Mouse (Mus musculus): Measurements from ENCODE around the gene Apbb2. TPM values are rescaled to one million over a fixed set of nuclear protein-coding genes. Genes with fewer than 3 reads are reported as not detected.

Gene Apbb2
- polyA plus RNA-seq, 1 experiment from 2014 or later: 37.3 TPM

GRCm38 (mm10) chr5:66363274-66364261, 255.0 kb downstream of the Apbb2 start:
- Histone ChIP-seq H3K4me1 (peaks cover 23% of the 10 kb centered on the region), H3K36me3 (peaks cover 8% of the 10 kb centered on the region), H3K4me3 (no peak overlapping the region), H3K27me3 (ENCODE audit: low read depth, poor library complexity, severe bottlenecking) (no peaks in the 10 kb centered on the region), H3K9me3 (replicated peaks) (no peaks in the 10 kb centered on the region), H3K27ac (no peak overlapping the region)
- DNase-seq (ENCODE audit: low spot score): no peak
- WGBS: 82% methylated on average over 18 of the region's 18 CpGs

- Histone ChIP-seq H3K4me3 (no peak overlapping the region), H3K36me3 (peaks cover 9% of the 10 kb centered on the region), H3K9me3 (replicated peaks) (no peaks in the 10 kb centered on the region), H3K4me1 (peaks cover 9% of the 10 kb centered on the region; the same call in 1 of the 2 replicates), H3K27ac (no peak overlapping the region), H3K27me3 (ENCODE audit: low read depth, poor library complexity, severe bottlenecking) (no peaks in the 10 kb centered on the region)
- WGBS: 87% methylated on average over 9 of the region's 9 CpGs
- no peak for DNase-seq (ENCODE audit: low spot score)
Observed at GRCm38 (mm10) chr5:66360739-66361138, 257.8 kb downstream of the Apbb2 start.

DNA sequence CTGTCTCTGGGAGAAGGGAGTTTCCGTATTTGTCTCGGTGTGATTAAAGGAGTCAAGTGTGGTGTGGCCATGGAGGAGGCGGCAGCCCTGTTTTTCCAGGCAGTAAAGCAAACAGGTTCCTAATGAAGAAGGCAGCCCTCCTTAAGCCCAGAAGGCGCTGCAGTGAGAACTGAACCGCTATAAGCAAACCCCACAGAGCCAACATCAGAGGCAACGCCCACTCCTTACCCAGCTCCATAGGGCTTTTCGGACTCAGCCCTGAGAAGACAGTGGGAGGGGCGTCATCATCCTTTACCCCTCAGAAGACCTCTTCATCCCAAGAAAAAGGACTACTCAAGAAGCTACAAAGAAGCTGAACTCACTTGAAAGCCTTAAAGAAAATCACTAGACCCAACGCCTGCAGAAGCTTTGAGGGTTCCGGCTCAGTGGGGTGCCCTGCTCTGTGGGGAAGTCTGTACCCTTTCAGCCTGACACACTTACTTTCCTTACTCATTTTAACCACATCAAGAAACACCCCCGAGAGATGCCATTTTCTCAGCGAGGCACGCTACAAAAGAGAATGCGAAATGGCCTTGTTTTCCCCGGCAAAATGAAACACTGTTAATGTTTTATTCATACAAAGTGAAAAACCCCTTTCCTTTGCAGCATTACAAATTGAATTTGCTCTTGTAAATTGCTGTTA, 258.7 kb downstream of the Apbb2 start:
- peaks cover 12% of the 10 kb centered on the region for H3K36me3 ChIP-seq
- H3K4me3 ChIP-seq: no peak overlapping the region
- WGBS: 79% methylated on average over 15 of the region's 15 CpGs
- H3K27me3 ChIP-seq (ENCODE audit: low read depth, poor library complexity, severe bottlenecking): no peaks in the 10 kb centered on the region
- no peak for DNase-seq (ENCODE audit: low spot score)
- peaks cover 9% of the 10 kb centered on the region; the same call in 1 of the 2 replicates for H3K4me1 ChIP-seq
- no peak overlapping the region for H3K27ac ChIP-seq
- H3K9me3 ChIP-seq (replicated peaks): no peaks in the 10 kb centered on the region

DNA sequence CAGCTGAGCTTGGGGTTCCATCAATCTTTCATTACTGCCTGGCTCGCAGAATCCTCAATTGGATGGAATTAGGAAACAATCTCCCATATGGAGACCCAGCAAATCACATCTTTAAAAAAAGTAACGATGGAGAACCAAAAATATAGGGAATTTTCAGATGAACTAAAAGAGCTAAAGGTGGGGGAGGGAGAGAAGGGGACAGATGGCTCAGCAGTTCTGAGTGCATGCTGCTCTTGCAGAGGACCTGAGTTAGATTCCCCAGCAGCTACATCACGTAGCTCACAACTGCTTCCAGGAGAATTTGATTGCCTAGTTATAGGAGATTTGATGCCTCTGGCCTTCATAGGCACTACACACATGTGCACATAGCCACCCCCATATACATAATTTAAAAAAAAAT, 263.4 kb downstream of the Apbb2 start:
- Histone ChIP-seq H3K27ac (no peak overlapping the region), H3K4me1 (peaks cover 8% of the 10 kb centered on the region), H3K27me3 (ENCODE audit: low read depth, poor library complexity, severe bottlenecking) (no peaks in the 10 kb centered on the region), H3K36me3 (0 out of 2 replicates have a peak, but pooled peaks cover 4% of the 10 kb centered on the region), H3K4me3 (no peak overlapping the region), H3K9me3 (replicated peaks) (no peaks in the 10 kb centered on the region)
- 92% methylated on average over 3 of the region's 3 CpGs for WGBS
- DNase-seq (ENCODE audit: low spot score): no peak

DNA sequence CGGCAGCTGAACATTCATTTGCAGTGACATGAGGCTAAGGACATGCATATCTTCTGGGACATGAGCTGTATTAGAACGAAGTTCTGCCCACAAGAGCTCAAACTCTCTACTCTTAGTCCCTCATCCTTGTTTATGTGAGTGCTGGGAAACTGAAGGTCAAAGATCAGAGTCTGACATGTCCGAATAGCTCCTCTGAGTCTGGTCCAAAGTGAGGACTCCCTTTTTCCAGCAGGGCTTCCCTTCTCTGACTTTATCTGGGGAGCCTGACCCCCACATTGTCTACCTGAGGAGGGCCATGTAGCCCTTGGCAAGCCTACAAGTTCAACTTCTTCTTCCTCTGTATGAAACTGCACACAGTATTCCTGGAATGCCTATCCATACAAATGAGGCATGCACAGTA, 264.7 kb downstream of the Apbb2 start:
- Histone ChIP-seq H3K36me3 (0 out of 2 replicates have a peak, but pooled peaks cover 4% of the 10 kb centered on the region), H3K4me1 (peaks cover 8% of the 10 kb centered on the region), H3K9me3 (replicated peaks) (no peaks in the 10 kb centered on the region), H3K4me3 (no peak overlapping the region), H3K27ac (no peak overlapping the region), H3K27me3 (ENCODE audit: low read depth, poor library complexity, severe bottlenecking) (no peaks in the 10 kb centered on the region)
- DNase-seq (ENCODE audit: low spot score): no peak
- WGBS: 83% methylated on average over 3 of the region's 3 CpGs

GRCm38 (mm10) chr5:66351836-66352390, 266.7 kb downstream of the Apbb2 start:
- no peak for DNase-seq (ENCODE audit: low spot score)
- Histone ChIP-seq H3K4me1 (peaks cover 8% of the 10 kb centered on the region), H3K36me3 (0 out of 2 replicates have a peak, but pooled peaks cover 4% of the 10 kb centered on the region), H3K27ac (no peak overlapping the region), H3K4me3 (no peak overlapping the region), H3K27me3 (ENCODE audit: low read depth, poor library complexity, severe bottlenecking) (no peaks in the 10 kb centered on the region), H3K9me3 (replicated peaks) (no peaks in the 10 kb centered on the region)
- 87% methylated on average over 7 of the region's 7 CpGs for WGBS

- Histone ChIP-seq H3K27me3 (ENCODE audit: low read depth, poor library complexity, severe bottlenecking) (no peaks in the 10 kb centered on the region), H3K4me1 (peaks cover 8% of the 10 kb centered on the region), H3K4me3 (no peak overlapping the region), H3K27ac (0 out of 2 replicates have a peak overlapping the region, but pooled peaks have one; percentile 25), H3K9me3 (replicated peaks) (no peaks in the 10 kb centered on the region), H3K36me3 (0 out of 2 replicates have a peak, but pooled peaks cover 4% of the 10 kb centered on the region)
- DNase-seq (ENCODE audit: low spot score): no peak
- 67% methylated on average over 12 of the region's 12 CpGs for WGBS
Observed at GRCm38 (mm10) chr5:66351064-66351463, 267.5 kb downstream of the Apbb2 start.

GRCm38 (mm10) chr5:66350611-66351010, 268.0 kb downstream of the Apbb2 start:
- peaks cover 8% of the 10 kb centered on the region for H3K4me1 ChIP-seq
- H3K27me3 ChIP-seq (ENCODE audit: low read depth, poor library complexity, severe bottlenecking): no peaks in the 10 kb centered on the region
- H3K27ac ChIP-seq: 0 out of 2 replicates have a peak overlapping the region, but pooled peaks have one; percentile 23
- H3K9me3 ChIP-seq (replicated peaks): no peaks in the 10 kb centered on the region
- H3K4me3 ChIP-seq: no peak overlapping the region
- DNase-seq (ENCODE audit: low spot score): no peak
- H3K36me3 ChIP-seq: 0 out of 2 replicates have a peak, but pooled peaks cover 2% of the 10 kb centered on the region
- 75% methylated on average over 6 of the region's 6 CpGs for WGBS

- Histone ChIP-seq H3K27me3 (ENCODE audit: low read depth, poor library complexity, severe bottlenecking) (no peaks in the 10 kb centered on the region), H3K4me3 (no peak overlapping the region), H3K9me3 (replicated peaks) (no peaks in the 10 kb centered on the region), H3K4me1 (peaks cover 15% of the 10 kb centered on the region), H3K27ac (no peak overlapping the region), H3K36me3 (no peaks in the 10 kb centered on the region)
- no peak for DNase-seq (ENCODE audit: low spot score)
- 88% methylated on average over 6 of the region's 6 CpGs for WGBS
Observed at GRCm38 (mm10) chr5:66348421-66348820, 270.2 kb downstream of the Apbb2 start.

DNA sequence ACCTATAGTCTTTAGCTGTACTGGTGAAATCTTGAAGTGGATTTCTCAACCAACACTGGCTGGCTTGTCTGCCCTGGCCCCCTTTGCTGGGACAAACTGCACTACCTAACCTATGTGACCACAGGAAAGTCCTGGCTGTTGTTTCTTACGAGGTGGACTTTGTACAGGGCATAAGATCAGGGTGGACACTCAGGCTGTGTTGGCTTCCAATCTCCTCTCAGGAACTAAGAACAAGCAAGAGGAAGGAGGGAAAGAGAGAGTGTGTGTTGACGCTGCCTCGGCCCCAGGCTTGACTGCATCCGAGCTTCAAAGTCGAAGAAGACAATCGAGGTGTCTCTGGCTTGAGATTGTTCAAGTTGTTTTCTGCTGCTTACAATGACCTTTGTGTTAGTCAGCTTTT, 271.8 kb downstream of the Apbb2 start:
- Histone ChIP-seq H3K36me3 (no peaks in the 10 kb centered on the region), H3K9me3 (replicated peaks) (no peaks in the 10 kb centered on the region), H3K27me3 (ENCODE audit: low read depth, poor library complexity, severe bottlenecking) (no peaks in the 10 kb centered on the region), H3K4me1 (peaks cover 19% of the 10 kb centered on the region), H3K4me3 (no peak overlapping the region), H3K27ac (no peak overlapping the region)
- no peak for DNase-seq (ENCODE audit: low spot score)
- WGBS: 92% methylated on average over 6 of the region's 6 CpGs

- 31% methylated on average over 3 of the region's 3 CpGs for WGBS
- no peaks in the 10 kb centered on the region for H3K36me3 ChIP-seq
- no peaks in the 10 kb centered on the region for H3K9me3 ChIP-seq (replicated peaks)
Observed at GRCm38 (mm10) chr5:66345140-66345539, 273.4 kb downstream of the Apbb2 start.

DNA sequence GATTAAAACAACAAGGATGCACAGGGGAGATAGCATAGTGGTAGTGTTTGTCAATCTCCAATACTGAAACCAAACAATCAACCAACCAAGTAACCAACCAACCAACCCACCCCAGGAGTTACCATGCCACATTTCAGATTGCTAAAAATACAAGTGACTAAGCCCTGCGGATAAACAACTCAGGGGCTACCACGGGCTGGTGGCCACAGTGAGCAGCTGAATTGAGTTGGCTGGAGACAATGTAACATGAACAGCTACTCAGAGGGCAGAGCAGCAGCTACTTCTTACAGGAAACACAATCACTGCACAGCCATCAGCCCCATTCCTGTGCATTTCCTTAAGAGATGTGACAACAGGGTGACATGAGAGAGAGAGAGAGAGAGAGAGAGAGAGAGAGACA, 274.4 kb downstream of the Apbb2 start:
- Histone ChIP-seq H3K9me3 (replicated peaks) (no peaks in the 10 kb centered on the region), H3K4me1 (peaks cover 25% of the 10 kb centered on the region), H3K36me3 (no peaks in the 10 kb centered on the region), H3K27ac (0 out of 2 replicates have a peak overlapping the region, but pooled peaks have one; percentile 30), H3K4me3 (no peak overlapping the region), H3K27me3 (ENCODE audit: low read depth, poor library complexity, severe bottlenecking) (no peaks in the 10 kb centered on the region)
- DNase-seq (ENCODE audit: low spot score): no peak
- 84% methylated on average over 2 of the region's 2 CpGs for WGBS

More at GRCm38 (mm10) chr5:66345140-66345539, 273.4 kb downstream of the Apbb2 start:
- Histone ChIP-seq H3K27me3 (ENCODE audit: low read depth, poor library complexity, severe bottlenecking) (no peaks in the 10 kb centered on the region), H3K4me1 (peaks cover 25% of the 10 kb centered on the region), H3K4me3 (no peak overlapping the region), H3K27ac (no peak overlapping the region)
- DNase-seq (ENCODE audit: low spot score): no peak
